Mouse (Mus musculus): ENCODE data around the gene Cldn20.

DNA sequence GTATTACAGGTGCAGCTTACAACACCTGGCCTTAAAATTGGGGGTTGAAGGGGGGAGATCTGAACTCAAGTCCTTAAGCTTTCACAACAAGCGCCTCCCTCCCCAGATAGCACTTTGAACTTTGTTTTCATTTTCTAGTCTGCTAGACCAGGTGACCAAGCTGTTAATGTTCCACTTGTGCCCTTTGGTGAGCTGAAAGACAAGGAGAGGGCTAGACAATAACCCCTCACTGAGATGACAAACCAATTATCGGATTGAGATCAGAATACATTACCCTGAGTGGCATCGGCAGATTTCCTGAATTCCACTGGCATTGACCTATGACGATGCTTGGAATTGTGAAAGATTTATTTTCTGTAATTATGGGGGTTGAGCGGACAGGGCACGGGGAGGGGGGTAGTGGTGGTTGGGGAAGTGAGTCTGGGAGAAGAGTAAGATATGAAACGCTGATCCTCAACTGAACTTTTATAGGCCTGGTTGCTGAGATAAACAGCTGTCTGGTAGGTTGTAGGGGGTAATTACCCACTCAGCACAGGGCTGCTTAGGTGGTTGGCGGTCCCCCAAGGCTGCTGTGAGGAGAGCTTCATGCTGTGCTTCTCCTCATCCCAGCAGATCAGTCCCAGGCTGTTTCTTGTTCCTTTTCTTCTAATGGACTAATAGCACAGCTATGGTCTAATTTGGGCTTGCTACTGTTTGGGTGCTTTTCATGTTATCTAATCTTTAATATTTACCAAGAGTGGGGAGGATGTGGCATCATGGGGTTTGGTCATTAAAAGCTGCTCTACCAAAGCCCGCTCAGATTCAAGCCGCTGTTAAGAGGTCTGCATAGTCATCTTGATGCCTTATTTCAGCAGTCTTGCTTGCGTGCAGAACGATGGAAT is 44.4 kb upstream of the Cldn20 start:
- TF ChIP-seq POLR2A (IDR thresholded peaks at IDR 0.05; ENCODE audit: borderline replicate concordance, control insufficient read depth, low read depth, low read length) (no peak), CTCF (IDR thresholded peaks at IDR 0.05; ENCODE audit: control insufficient read depth, insufficient read depth, low read length) (no peak)

Data from bone marrow, adult 2 months (tissue).